Mouse (Mus musculus) bone marrow, adult 2 months (tissue): Measurements from ENCODE around the gene Pkd1. TPM values are rescaled to one million over a fixed set of nuclear protein-coding genes. Genes with fewer than 3 reads are reported as not detected.

ENCODE experiments used
- H3K27ac ChIP-seq: fragments of 200-500 bp; 2 replicates; pipeline ENCODE4 v1.5.1; 2012; ENCODE audit warnings: low read depth, mild to moderate bottlenecking, control low read depth, inconsistent platforms, low read length; ENCODE audit not compliant: control insufficient read depth, poor library complexity, insufficient read depth
- H3K4me1 ChIP-seq: fragments of 200-500 bp; 2 replicates; pipeline ENCODE4 v1.6.1; 2011; ENCODE audit warnings: low read length; ENCODE audit not compliant: control insufficient read depth, insufficient read depth
- H3K4me3 ChIP-seq: fragments of 200-500 bp; replicated peaks from 2 replicates; pipeline ENCODE3; 2011; ENCODE audit warnings: mild to moderate bottlenecking, low read depth, low read length, control low read depth; ENCODE audit not compliant: control insufficient read depth
- CTCF ChIP-seq: fragments of 200-500 bp; IDR thresholded peaks from 2 replicates; pipeline ENCODE4 v1.5.1; 2011; ENCODE audit warnings: low read length, control low read depth; ENCODE audit not compliant: control insufficient read depth, insufficient read depth
- POLR2A ChIP-seq: fragments of 200-500 bp; IDR thresholded peaks from 2 replicates; pipeline ENCODE4 v1.6.1; 2011; ENCODE audit warnings: low read depth, mild to moderate bottlenecking, control low read depth, low read length, borderline replicate concordance; ENCODE audit not compliant: control insufficient read depth
- WGBS: fragments of 180-500 bp; shearing (Covaris S2); methylation state at CpG from one replicate; pipeline ENCODE4 v1.1.7; 2018; 5-methylcytosine and 5-hydroxymethylcytosine counted together
- polyA plus RNA-seq: library from polyadenylated mRNA; stranded (reverse); fragments of >200 nt; gene quantifications from 2 replicates; pipeline ENCODE4 v1.2.4, GENCODE M21; 2011; ENCODE audit warnings: low replicate concordance; ENCODE audit not compliant: missing spikeins, insufficient read depth, insufficient read length

The Pkd1 gene
- polyA plus RNA-seq, 1 experiment: 17.9 TPM

GRCm38 (mm10) chr17:24538950-24539349 lies 10.7 kb upstream of the Pkd1 start:
- peaks cover 2% of the 10 kb centered on the region for H3K4me1 ChIP-seq
- no peak overlapping the region for H3K4me3 ChIP-seq
- 62% methylated on average over 8 of the region's 8 CpGs for WGBS
- TF ChIP-seq CTCF (no peak), POLR2A (no peak)
- no peak overlapping the region for H3K27ac ChIP-seq

DNA sequence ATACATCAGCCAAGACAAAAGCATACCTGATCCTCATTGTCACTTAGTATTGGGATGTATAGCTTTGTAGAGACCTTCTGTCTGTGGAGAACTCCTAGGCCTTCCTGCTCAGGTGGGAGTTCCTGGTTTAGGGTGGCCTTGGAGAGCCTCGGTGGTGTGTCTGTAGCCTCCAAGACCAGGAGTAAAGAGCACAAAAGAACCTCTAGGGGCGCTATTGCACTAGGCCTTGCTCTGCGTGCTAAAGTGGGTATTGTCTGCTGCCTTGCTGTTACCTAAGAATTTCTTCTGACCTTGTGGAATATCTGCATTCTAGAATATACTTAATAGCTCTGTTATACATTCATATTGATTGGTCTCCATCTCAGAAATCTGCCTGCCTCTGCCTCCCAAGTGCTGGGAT lies 9.3 kb upstream of the Pkd1 start:
- TF ChIP-seq CTCF (peak; percentile 79), POLR2A (no peak)
- Histone ChIP-seq H3K27ac (no peak overlapping the region), H3K4me3 (no peak overlapping the region), H3K4me1 (peaks cover 2% of the 10 kb centered on the region)
- 10% methylated on average over 3 of the region's 3 CpGs for WGBS

DNA sequence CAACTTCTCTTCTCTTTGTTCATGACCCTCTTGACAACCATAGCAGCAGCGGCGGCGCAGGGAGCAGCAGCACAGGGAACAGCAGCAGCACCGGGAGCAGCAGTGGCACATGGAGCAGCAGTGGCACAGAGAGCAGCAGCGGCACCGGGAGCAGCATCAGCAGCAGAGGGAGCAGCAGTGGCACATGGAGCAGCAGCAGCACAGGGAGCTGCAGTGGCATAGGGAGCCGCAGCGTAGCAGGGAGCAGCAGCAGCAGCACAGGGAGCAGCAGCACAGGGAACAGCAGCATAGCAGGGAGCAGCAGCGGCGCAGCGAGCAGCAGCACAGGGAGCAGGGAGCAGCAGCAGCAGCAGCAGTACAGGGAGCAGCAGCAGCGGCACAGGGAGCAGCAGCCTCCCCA lies 5.0 kb upstream of the Pkd1 start:
- Histone ChIP-seq H3K27ac (no peak overlapping the region), H3K4me1 (no peaks in the 10 kb centered on the region; the same call in 1 of the 2 replicates), H3K4me3 (no peak overlapping the region)
- TF ChIP-seq CTCF (no peak), POLR2A (no peak)
- WGBS: 86% methylated on average over 12 of the region's 12 CpGs

DNA sequence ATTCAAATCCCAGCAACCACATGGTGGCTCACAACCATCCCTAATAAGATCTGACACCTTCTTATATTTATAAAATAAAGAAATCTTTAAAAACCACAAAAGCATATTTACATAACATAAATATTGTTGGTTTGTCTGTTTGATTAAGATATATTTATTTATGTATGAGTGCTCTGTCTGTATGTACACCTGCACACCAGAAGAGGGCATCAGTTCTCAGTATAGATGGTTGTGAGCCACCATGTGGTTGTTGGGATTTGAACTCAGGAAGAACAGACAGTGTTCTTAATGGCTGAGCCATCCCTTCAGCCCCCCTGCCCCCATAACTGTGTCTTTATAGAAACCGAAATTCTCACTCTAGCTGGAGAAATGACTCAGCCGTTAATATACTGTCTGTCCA lies 4.4 kb upstream of the Pkd1 start:
- no peaks in the 10 kb centered on the region for H3K4me1 ChIP-seq
- no peak for TF ChIP-seq CTCF
- TF ChIP-seq POLR2A: no peak
- no peak overlapping the region for H3K4me3 ChIP-seq
- H3K27ac ChIP-seq: no peak overlapping the region
- WGBS: 70% methylated on average over 2 of the region's 2 CpGs

DNA sequence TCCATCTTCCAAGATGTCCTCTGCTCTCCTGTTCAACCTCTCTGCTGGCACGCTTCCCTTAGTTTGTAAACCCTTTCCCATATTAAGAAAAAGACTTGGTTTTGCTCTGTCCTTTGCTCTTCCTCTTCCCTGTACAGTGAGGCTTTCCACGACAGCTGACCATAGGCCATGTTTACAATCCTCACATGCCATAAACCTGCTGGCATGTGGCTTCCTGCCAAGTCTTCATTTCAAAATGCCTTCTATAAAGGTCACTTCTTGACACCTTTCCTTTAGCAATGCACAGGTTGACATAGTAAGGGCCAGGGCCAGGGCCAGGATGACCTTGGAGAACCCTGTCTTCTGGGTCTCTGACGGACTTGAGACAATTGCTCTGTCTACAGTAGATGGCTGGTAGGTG lies 3.4 kb upstream of the Pkd1 start:
- no peaks in the 10 kb centered on the region; the same call in 1 of the 2 replicates for H3K4me1 ChIP-seq
- TF ChIP-seq CTCF (no peak), POLR2A (no peak)
- no peak overlapping the region for H3K27ac ChIP-seq
- no peak overlapping the region for H3K4me3 ChIP-seq
- WGBS: 81% methylated on average over 3 of the region's 3 CpGs

GRCm38 (mm10) chr17:24548435-24548834 lies 1.2 kb upstream of the Pkd1 start:
- TF ChIP-seq CTCF: no peak
- no peak for TF ChIP-seq POLR2A
- Histone ChIP-seq H3K4me1 (no peaks in the 10 kb centered on the region; the same call in 1 of the 2 replicates), H3K4me3 (peak overlapping the region; percentile 68), H3K27ac (peak overlapping the region; percentile 65; the same call in 1 of the 2 replicates)
- WGBS: 3% methylated on average over 9 of the region's 9 CpGs

DNA sequence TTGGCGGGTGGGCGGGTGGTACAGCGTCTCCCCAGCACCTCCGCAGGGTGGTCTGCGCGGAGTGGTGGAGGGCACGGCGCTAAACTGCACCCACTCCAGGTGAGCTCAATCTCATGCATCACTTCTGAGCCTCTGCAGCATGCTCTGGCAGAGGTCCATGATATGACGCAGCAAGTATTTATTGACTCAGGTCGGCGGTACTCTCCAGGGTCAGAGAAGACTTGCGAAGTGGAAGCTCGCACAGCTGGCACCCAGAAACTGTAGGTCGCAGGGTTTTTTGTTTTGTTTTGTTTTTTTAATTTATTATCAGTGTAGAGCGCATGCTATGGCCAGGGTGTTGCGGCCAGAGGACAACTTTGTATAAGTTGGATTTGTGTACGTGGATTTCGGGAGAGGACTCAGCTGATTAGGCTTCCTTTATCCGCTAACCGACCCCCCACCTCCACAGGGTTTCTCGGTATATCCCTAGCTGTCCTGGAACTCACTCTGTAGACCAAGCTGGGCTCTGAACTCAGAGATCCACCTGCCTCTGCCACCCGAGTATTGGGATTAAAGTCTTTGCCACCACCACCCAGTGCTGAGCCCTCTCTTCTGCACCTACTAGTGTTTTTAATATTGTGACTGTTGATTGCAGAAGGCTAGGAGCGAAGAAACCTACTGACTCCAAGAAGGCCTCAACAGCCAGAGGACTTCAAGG lies 565 bp upstream of the Pkd1 start:
- Histone ChIP-seq H3K4me3 (peak overlapping the region; percentile 68), H3K27ac (peak overlapping the region; percentile 65), H3K4me1 (no peaks in the 10 kb centered on the region; the same call in 1 of the 2 replicates)
- WGBS: under 1% methylated on average over 23 of the region's 23 CpGs
- TF ChIP-seq POLR2A (no peak), CTCF (no peak)

- Histone ChIP-seq H3K4me3 (peak overlapping the region; percentile 72), H3K4me1 (no peaks in the 10 kb centered on the region; the same call in 1 of the 2 replicates), H3K27ac (peak overlapping the region; percentile 87)
- WGBS: 3% methylated on average over 44 of the region's 44 CpGs
- TF ChIP-seq CTCF: no peak
- no peak for TF ChIP-seq POLR2A
Observed at GRCm38 (mm10) chr17:24550416-24551049, 899 bp downstream of the Pkd1 start.
